Mouse (Mus musculus) kidney, postnatal 0 days (tissue): Measurements from ENCODE around the gene Als2. TPM values are rescaled to one million over a fixed set of nuclear protein-coding genes. Genes with fewer than 3 reads are reported as not detected.

Source experiments
- ATAC-seq: fragments of 200-750 bp; cut with Nextera tagmentation; replicated peaks from 2 replicates; pipeline ENCODE4 v1.8.0; 2017; ENCODE audit warnings: low read depth, moderate number of reproducible peaks, moderate TSS enrichment, moderate library complexity; ENCODE audit not compliant: low FRiP score
- DNase-seq: peaks from one replicate; pipeline ENCODE4 v3.0.0-alpha.2; 2016; ENCODE audit warnings: low spot score
- H3K27ac ChIP-seq: fragments of 300-500 bp; sonication (generic); 2 replicates; pipeline ENCODE4 v1.5.1; 2014; ENCODE audit warnings: mild to moderate bottlenecking
- H3K27me3 ChIP-seq: fragments of 300-500 bp; sonication (generic); 2 replicates; pipeline ENCODE4 v1.6.1; 2014; ENCODE audit warnings: low read length, mixed read lengths; ENCODE audit not compliant: insufficient read depth
- H3K36me3 ChIP-seq: fragments of 300-500 bp; sonication (generic); 2 replicates; pipeline ENCODE4 v1.6.1; 2014; ENCODE audit warnings: low read length, mixed read lengths; ENCODE audit not compliant: insufficient read depth
- H3K4me1 ChIP-seq: fragments of 300-500 bp; sonication (generic); replicated peaks from 2 replicates; pipeline ENCODE4 v1.6.1; 2014; ENCODE audit warnings: antibody characterized with exemption, low read length, mixed read lengths; ENCODE audit not compliant: insufficient read depth
- H3K4me2 ChIP-seq: fragments of 300-500 bp; sonication (generic); 2 replicates; pipeline ENCODE4 v1.6.1; 2014; ENCODE audit warnings: mild to moderate bottlenecking, low read length, moderate library complexity, mixed read lengths
- H3K4me3 ChIP-seq: fragments of 300-500 bp; sonication (generic); replicated peaks from 2 replicates; pipeline ENCODE4 v1.5.1; 2014; ENCODE audit warnings: low read depth, low read length
- H3K9ac ChIP-seq: fragments of 300-500 bp; sonication (generic); 2 replicates; pipeline ENCODE4 v1.6.1; 2014; ENCODE audit warnings: low read depth, low read length
- H3K9me3 ChIP-seq: fragments of 300-500 bp; sonication (generic); replicated peaks from 2 replicates; pipeline ENCODE4 v1.6.1; 2016; ENCODE audit warnings: low read length, inconsistent platforms, mixed read lengths
- CTCF ChIP-seq: IDR thresholded peaks from 2 replicates; pipeline ENCODE4 v1.5.1; 2016; ENCODE audit warnings: antibody characterized with exemption, low read depth, mild to moderate bottlenecking, moderate library complexity
- WGBS: fragments of 180-500 bp; shearing (Covaris S2); extraction: QIAGEN DNeasy Blood & Tissue Kit; methylation state at CpG from one replicate; pipeline ENCODE4 v1.1.7; 2014; 5-methylcytosine and 5-hydroxymethylcytosine counted together
- polyA plus RNA-seq: library from polyadenylated mRNA; unstranded; fragments of >200 nt; fragmentation: Nextera tagmentation; extraction: Ambion mirVana; gene quantifications from 2 replicates; pipeline ENCODE4 v1.2.1, GENCODE M21; 2015

Als2 gene
- polyA plus RNA-seq, 1 experiment from 2014 or later: 6.0 TPM

DNA sequence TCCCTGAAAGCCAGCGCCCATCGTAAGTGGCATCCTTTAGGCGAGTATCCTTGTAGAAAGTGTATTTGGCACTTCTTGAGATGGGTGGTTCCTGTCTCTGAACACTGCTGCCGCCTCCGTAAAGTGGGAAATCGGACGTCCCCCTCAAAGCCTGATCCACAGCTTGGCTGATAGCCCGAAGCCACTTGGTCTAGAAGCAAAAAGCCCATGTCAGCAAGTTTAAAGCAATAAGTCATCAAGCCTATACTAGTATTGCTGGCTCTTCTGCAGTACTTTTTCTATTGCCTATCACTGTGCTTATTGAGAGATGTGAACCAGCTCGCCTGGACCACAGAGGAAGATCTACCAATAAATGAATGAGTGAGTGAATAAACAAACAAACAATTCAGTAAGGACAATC, 51.6 kb downstream of the Als2 start:
- WGBS: 80% methylated on average over 9 of the region's 9 CpGs
- Histone ChIP-seq H3K9me3 (no peaks in the 10 kb centered on the region), H3K27ac (no peak overlapping the region), H3K27me3 (no peaks in the 10 kb centered on the region), H3K4me1 (no peaks in the 10 kb centered on the region), H3K4me2 (no peak overlapping the region), H3K36me3 (peaks cover 21% of the 10 kb centered on the region; the same call in 1 of the 2 replicates), H3K4me3 (no peak overlapping the region), H3K9ac (no peak overlapping the region)
- TF ChIP-seq CTCF: no peak
- ATAC-seq (no peak), DNase-seq (no peak)

DNA sequence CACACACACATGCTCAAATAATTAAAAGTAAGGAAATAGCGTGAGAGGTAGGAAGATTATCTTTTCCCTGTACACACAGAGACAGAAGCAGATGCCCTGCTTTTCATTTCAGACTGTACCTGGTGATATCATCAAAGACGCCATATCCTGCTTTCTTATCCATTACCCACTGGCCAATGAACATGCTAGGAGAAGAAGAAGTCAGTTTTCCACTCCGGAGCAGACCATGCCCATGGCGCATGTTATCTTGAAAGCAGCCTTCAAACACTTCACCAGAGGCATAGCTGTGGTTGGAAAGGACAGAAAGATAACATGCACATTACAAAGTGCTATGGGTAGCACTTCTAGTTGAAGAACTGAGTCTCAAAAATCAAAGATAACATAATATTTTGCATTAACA, 54.0 kb downstream of the Als2 start:
- 92% methylated on average over 4 of the region's 4 CpGs for WGBS
- H3K9ac ChIP-seq: no peak overlapping the region
- ATAC-seq (no peak), DNase-seq (no peak)
- TF ChIP-seq CTCF: no peak
- no peak overlapping the region for H3K27ac ChIP-seq
- H3K27me3 ChIP-seq: no peaks in the 10 kb centered on the region
- no peak overlapping the region for H3K4me2 ChIP-seq
- H3K36me3 ChIP-seq: peaks cover 34% of the 10 kb centered on the region
- no peaks in the 10 kb centered on the region for H3K9me3 ChIP-seq
- H3K4me1 ChIP-seq: no peaks in the 10 kb centered on the region
- H3K4me3 ChIP-seq: no peak overlapping the region

DNA sequence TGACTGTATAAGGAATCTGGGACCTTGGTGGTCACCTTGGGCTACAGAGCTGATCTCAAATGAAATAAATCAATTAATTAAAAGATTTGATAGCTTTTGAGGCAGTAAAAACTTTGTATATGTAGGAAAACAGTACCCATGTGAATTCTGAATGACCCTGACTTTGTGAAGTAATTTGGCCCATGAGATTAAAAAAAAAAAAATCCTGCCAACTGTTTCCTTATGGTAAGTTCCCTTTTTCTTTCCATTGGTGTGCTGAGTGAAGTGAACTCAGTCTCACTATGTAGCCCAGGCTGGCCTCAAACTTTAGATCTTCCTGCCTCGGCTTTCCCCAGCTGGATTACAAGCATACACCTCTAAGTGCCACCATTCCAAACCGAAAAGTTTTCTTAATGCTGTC, 54.7 kb downstream of the Als2 start:
- 99% methylated on average over 2 of the region's 2 CpGs for WGBS
- H3K36me3 ChIP-seq: peaks cover 39% of the 10 kb centered on the region

DNA sequence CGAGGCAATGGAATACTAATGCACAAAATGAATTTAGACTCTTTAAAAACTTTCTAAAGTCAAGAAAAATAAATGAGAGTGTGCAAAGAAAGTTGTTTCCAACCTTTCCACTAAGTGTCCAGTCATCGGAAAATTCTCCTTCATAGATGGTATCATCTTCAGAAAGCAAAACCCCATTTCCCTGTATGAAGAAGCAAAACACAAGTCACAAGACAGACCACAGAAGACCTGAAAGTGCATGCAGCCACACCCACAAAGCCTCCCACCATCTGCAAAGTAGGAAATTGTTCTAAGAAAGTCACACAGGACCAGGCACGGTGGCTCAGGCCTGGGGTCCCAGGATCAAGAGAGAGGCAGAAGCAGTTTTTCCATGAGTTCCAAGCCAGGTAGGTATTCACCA, 57.0 kb downstream of the Als2 start:
- Histone ChIP-seq H3K9ac (no peak overlapping the region), H3K27ac (no peak overlapping the region), H3K36me3 (peaks cover 34% of the 10 kb centered on the region), H3K9me3 (no peaks in the 10 kb centered on the region), H3K4me1 (no peaks in the 10 kb centered on the region), H3K27me3 (no peaks in the 10 kb centered on the region), H3K4me3 (no peak overlapping the region), H3K4me2 (no peak overlapping the region)
- no peak for ATAC-seq
- WGBS: 91% methylated on average over 3 of the region's 3 CpGs
- DNase-seq: no peak
- TF ChIP-seq CTCF: no peak

More for the DNA sequence above, 54.7 kb downstream of the Als2 start:
- no peak overlapping the region for H3K9ac ChIP-seq
- H3K27ac ChIP-seq: no peak overlapping the region
- DNase-seq (no peak), ATAC-seq (no peak)
- TF ChIP-seq CTCF: no peak
- no peaks in the 10 kb centered on the region for H3K9me3 ChIP-seq
- H3K4me1 ChIP-seq: no peaks in the 10 kb centered on the region
- no peak overlapping the region for H3K4me3 ChIP-seq
- no peaks in the 10 kb centered on the region for H3K27me3 ChIP-seq
- no peak overlapping the region for H3K4me2 ChIP-seq

DNA sequence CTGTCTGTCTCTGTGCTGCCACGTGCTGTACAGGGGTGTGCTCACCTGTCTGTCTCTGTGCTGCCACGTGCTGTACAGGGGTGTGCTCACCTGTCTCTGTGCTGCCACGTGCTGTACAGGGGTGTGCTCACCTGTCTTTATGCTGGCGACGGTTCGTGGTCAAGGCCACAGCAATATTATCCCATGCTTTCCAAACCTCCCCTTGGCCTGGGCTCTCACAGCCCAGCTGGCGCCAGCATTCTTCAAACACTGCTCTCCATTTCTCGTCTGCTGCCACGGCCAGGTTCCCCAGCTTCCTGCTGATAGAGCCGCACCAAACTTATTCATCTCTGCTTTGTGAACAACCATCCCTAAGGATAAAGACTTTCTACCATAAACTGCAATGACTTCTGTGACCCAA, 58.6 kb downstream of the Als2 start:
- Histone ChIP-seq H3K27ac (no peak overlapping the region), H3K36me3 (peaks cover 30% of the 10 kb centered on the region), H3K27me3 (no peaks in the 10 kb centered on the region), H3K9ac (no peak overlapping the region), H3K4me2 (no peak overlapping the region), H3K9me3 (no peaks in the 10 kb centered on the region), H3K4me1 (no peaks in the 10 kb centered on the region), H3K4me3 (no peak overlapping the region)
- no peak for ATAC-seq
- DNase-seq: no peak
- WGBS: 91% methylated on average over 10 of the region's 10 CpGs
- TF ChIP-seq CTCF: no peak

DNA sequence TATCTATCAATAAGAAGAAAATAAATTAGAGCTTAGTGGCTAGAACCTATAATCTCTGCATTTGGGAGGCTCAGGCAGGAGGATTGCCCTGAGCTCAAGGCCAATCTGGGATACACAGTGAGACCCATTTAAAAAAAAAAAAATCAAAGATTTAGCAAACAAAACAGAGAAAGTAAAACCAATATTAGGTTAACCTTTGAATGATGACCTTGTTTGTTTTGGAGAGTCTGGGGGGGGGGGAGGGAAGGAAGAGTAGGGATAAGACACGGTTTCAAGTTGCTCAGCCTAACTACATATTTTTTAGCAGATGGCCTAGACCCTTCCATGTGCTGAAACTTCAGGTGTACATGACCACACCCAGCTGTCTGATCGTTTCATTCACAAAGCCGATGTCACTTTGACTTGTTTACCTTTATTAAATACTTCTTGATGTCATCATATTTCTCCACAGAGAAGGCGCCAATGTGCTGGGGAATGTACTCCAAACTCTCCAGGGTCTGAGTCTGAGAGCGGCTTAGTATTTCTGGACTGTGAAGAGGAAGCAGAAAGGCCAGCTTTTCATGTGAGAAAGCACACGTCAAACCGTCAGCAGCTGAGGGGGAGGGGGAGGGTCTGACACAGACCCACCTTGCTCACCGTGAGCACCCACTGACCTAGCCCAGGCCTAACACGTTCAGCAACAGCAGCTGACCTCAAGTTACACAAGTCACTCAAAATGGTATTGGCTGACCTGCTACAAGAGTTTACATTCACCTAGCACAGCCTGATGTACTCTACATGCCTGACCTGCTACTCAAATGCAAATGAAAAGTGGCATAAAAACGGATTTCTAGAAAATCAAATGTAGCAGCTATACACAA, 62.3 kb downstream of the Als2 start:
- H3K36me3 ChIP-seq: peaks cover 20% of the 10 kb centered on the region
- WGBS: 61% methylated on average over 10 of the region's 10 CpGs
- H3K4me2 ChIP-seq: no peak overlapping the region
- no peak for TF ChIP-seq CTCF
- ATAC-seq (no peak), DNase-seq (no peak)
- H3K9me3 ChIP-seq: no peaks in the 10 kb centered on the region
- no peaks in the 10 kb centered on the region for H3K4me1 ChIP-seq
- no peak overlapping the region for H3K4me3 ChIP-seq
- no peak overlapping the region for H3K27ac ChIP-seq
- H3K9ac ChIP-seq: no peak overlapping the region
- H3K27me3 ChIP-seq: no peaks in the 10 kb centered on the region
